Mouse (Mus musculus) MEL (cell line): ENCODE results near the gene Gm10024. TPM values are rescaled to one million over a fixed set of nuclear protein-coding genes. Genes with fewer than 3 reads are reported as not detected.

Source experiments
- DNase-seq: peaks from one replicate; pipeline ENCODE4 v3.0.0; 2011; ENCODE audit warnings: low read depth, low spot score
- H3K27ac ChIP-seq: 2 replicates; pipeline ENCODE4 v1.5.1; 2012; ENCODE audit warnings: low read depth, mild to moderate bottlenecking, control low read depth, low read length, moderate library complexity; ENCODE audit not compliant: control insufficient read depth
- H3K27me3 ChIP-seq, 2 experiments: fragments of 150-350 bp in 1 of 2; sonication (generic) in 1 of 2; 2 replicates each; pipeline ENCODE4 v1.6.1; 2012; ENCODE audit warnings: low read length in 2 of 2, mild to moderate bottlenecking in 2 of 2, improper control_type of control experiment in 1 of 2, moderate library complexity in 1 of 2; ENCODE audit not compliant: insufficient read depth in 2 of 2, control insufficient read depth in 1 of 2
- H3K36me3 ChIP-seq, 2 experiments: 2 replicates each; pipeline ENCODE4 v1.6.1; 2012 to 2014; ENCODE audit warnings: low read length in 2 of 2, improper control_type of control experiment in 1 of 2, inconsistent platforms in 1 of 2, mild to moderate bottlenecking in 1 of 2; ENCODE audit not compliant: insufficient read depth in 2 of 2, control insufficient read depth in 1 of 2
- H3K4me1 ChIP-seq, 2 experiments: fragments of 150-350 bp in 1 of 2; sonication (generic) in 1 of 2; 2 replicates each; pipeline ENCODE4 v1.6.1; 2012; ENCODE audit warnings: low read length in 2 of 2, improper control_type of control experiment in 1 of 2, mild to moderate bottlenecking in 1 of 2; ENCODE audit not compliant: insufficient read depth in 2 of 2, control insufficient read depth in 1 of 2
- H3K4me3 ChIP-seq, 2 experiments: fragments of 150-350 bp in 1 of 2; sonication (generic) in 1 of 2; 2 replicates each; pipeline ENCODE4 v1.5.1; 2012; ENCODE audit warnings: low read depth in 2 of 2, low read length in 2 of 2, mild to moderate bottlenecking in 2 of 2, moderate library complexity in 2 of 2, control low read depth in 1 of 2, improper control_type of control experiment in 1 of 2; ENCODE audit not compliant: control insufficient read depth in 1 of 2, insufficient read depth in 1 of 2
- H3K79me2 ChIP-seq: 2 replicates; pipeline ENCODE4 v1.6.1; 2012; ENCODE audit warnings: mild to moderate bottlenecking, low read length, moderate library complexity; ENCODE audit not compliant: control insufficient read depth, poor library complexity, insufficient read depth
- H3K9ac ChIP-seq: 2 replicates; pipeline ENCODE4 v1.6.1; 2012; ENCODE audit warnings: low read depth, mild to moderate bottlenecking, control low read depth, low read length, moderate library complexity; ENCODE audit not compliant: control insufficient read depth, poor library complexity, severe bottlenecking
- H3K9me3 ChIP-seq: fragments of 150-350 bp; sonication (generic); replicated peaks from 2 replicates; pipeline ENCODE4 v1.6.1; 2012; ENCODE audit warnings: mild to moderate bottlenecking, low read length, improper control_type of control experiment, moderate library complexity; ENCODE audit not compliant: insufficient read depth
- BHLHE40 ChIP-seq: IDR thresholded peaks from 2 replicates; pipeline ENCODE4 v1.6.1; 2012; ENCODE audit warnings: low read depth, mild to moderate bottlenecking, inconsistent platforms, low read length, improper control_type of control experiment, borderline replicate concordance
- CHD1 ChIP-seq: IDR thresholded peaks from 2 replicates; pipeline ENCODE4 v1.6.1; 2012; ENCODE audit warnings: low read depth, mild to moderate bottlenecking, inconsistent platforms, low read length, improper control_type of control experiment
- CHD2 ChIP-seq: IDR thresholded peaks from 2 replicates; pipeline ENCODE4 v1.6.1; 2011; ENCODE audit warnings: low read length, improper control_type of control experiment
- CTCF ChIP-seq, 3 experiments: IDR thresholded peaks in 2 of 3; conservative IDR thresholded peaks in 1 of 3; 2 replicates each; pipeline ENCODE4 v1.5.1; 2011 to 2012; ENCODE audit warnings: low read length in 3 of 3, low read depth in 2 of 3, mild to moderate bottlenecking in 2 of 3, improper control_type of control experiment in 1 of 3, inconsistent platforms in 1 of 3, mixed read lengths in 1 of 3, moderate library complexity in 1 of 3; ENCODE audit not compliant: control insufficient read depth in 1 of 3, insufficient read depth in 1 of 3, poor library complexity in 1 of 3, severe bottlenecking in 1 of 3
- E2F4 ChIP-seq: IDR thresholded peaks from 2 replicates; pipeline ENCODE4 v1.6.1; 2011; ENCODE audit warnings: low read depth, low read length, improper control_type of control experiment, borderline replicate concordance
- ELF1 ChIP-seq: IDR thresholded peaks from 2 replicates; pipeline ENCODE4 v1.6.1; 2014; ENCODE audit warnings: low read depth, mild to moderate bottlenecking, inconsistent platforms, low read length, improper control_type of control experiment, moderate library complexity
- GATA1 ChIP-seq: IDR thresholded peaks from 2 replicates; pipeline ENCODE4 v1.6.1; 2011; ENCODE audit warnings: low read depth, low read length, improper control_type of control experiment
- HCFC1 ChIP-seq: IDR thresholded peaks from 2 replicates; pipeline ENCODE4 v1.6.1; 2012; ENCODE audit warnings: low read depth, mild to moderate bottlenecking, inconsistent platforms, low read length, improper control_type of control experiment, moderate library complexity
- JUND ChIP-seq: IDR thresholded peaks from 2 replicates; pipeline ENCODE4 v1.6.1; 2011; ENCODE audit warnings: low read depth, mild to moderate bottlenecking, improper control_type of control experiment, low read length
- KAT2A ChIP-seq: conservative IDR thresholded peaks from 2 replicates; pipeline ENCODE4 v1.6.1; 2012; ENCODE audit warnings: low read depth, low read length, improper control_type of control experiment, inconsistent platforms
- MAFK ChIP-seq: IDR thresholded peaks from 2 replicates; pipeline ENCODE4 v1.6.1; 2011; ENCODE audit warnings: low read depth, mild to moderate bottlenecking, low read length, improper control_type of control experiment, borderline replicate concordance
- MAX ChIP-seq: IDR thresholded peaks from 2 replicates; pipeline ENCODE4 v1.6.1; 2011; ENCODE audit warnings: low read length, improper control_type of control experiment
- MEF2A ChIP-seq: IDR thresholded peaks from 2 replicates; pipeline ENCODE4 v1.6.1; 2014; ENCODE audit warnings: low read depth, mild to moderate bottlenecking, inconsistent platforms, low read length, improper control_type of control experiment; ENCODE audit not compliant: poor library complexity, insufficient replicate concordance, severe bottlenecking; ENCODE audit errors: extremely low read depth
- MXI1 ChIP-seq: IDR thresholded peaks from 2 replicates; pipeline ENCODE4 v1.6.1; 2011; ENCODE audit warnings: mild to moderate bottlenecking, low read depth, low read length, improper control_type of control experiment
- MYB ChIP-seq: IDR thresholded peaks from 2 replicates; pipeline ENCODE4 v1.6.1; 2011; ENCODE audit warnings: mild to moderate bottlenecking, low read depth, low read length, improper control_type of control experiment
- NELFE ChIP-seq: IDR thresholded peaks from 2 replicates; pipeline ENCODE4 v1.6.1; 2011; ENCODE audit warnings: low read depth, low read length, improper control_type of control experiment
- NRF1 ChIP-seq: IDR thresholded peaks from 2 replicates; pipeline ENCODE4 v1.6.1; 2014; ENCODE audit warnings: low read depth, mild to moderate bottlenecking, inconsistent platforms, low read length, improper control_type of control experiment, moderate library complexity; ENCODE audit not compliant: poor library complexity, insufficient read depth, severe bottlenecking
- POLR2AphosphoS2 ChIP-seq: IDR thresholded peaks from 2 replicates; pipeline ENCODE4 v1.6.1; 2011; ENCODE audit warnings: low read length, improper control_type of control experiment
- POLR2AphosphoS5 ChIP-seq: IDR thresholded peaks from 2 replicates; pipeline ENCODE4 v1.6.1; 2012; ENCODE audit warnings: low read depth, borderline replicate concordance, mild to moderate bottlenecking, inconsistent platforms, low read length, moderate library complexity, mixed read lengths
- RAD21 ChIP-seq: IDR thresholded peaks from 2 replicates; pipeline ENCODE4 v1.6.1; 2011; ENCODE audit warnings: mild to moderate bottlenecking, low read depth, low read length, improper control_type of control experiment
- RCOR1 ChIP-seq: IDR thresholded peaks from 2 replicates; pipeline ENCODE4 v1.6.1; 2012; ENCODE audit warnings: low read depth, mild to moderate bottlenecking, inconsistent platforms, low read length, improper control_type of control experiment
- SMC3 ChIP-seq: IDR thresholded peaks from 2 replicates; pipeline ENCODE4 v1.6.1; 2011; ENCODE audit warnings: low read depth, low read length, improper control_type of control experiment
- TAL1 ChIP-seq: IDR thresholded peaks from 2 replicates; pipeline ENCODE4 v1.6.1; 2012; ENCODE audit warnings: mild to moderate bottlenecking, inconsistent platforms, low read length, moderate library complexity, mixed read lengths
- TBP ChIP-seq: IDR thresholded peaks from 2 replicates; pipeline ENCODE4 v1.8.0; 2011; ENCODE audit warnings: low read depth, low read length, improper control_type of control experiment
- TCF12 ChIP-seq: IDR thresholded peaks from 2 replicates; pipeline ENCODE4 v1.6.1; 2014; ENCODE audit warnings: low read depth, mild to moderate bottlenecking, inconsistent platforms, low read length, improper control_type of control experiment, moderate library complexity
- UBTF ChIP-seq: IDR thresholded peaks from 2 replicates; pipeline ENCODE4 v1.6.1; 2012; ENCODE audit warnings: low read depth, mild to moderate bottlenecking, inconsistent platforms, low read length, improper control_type of control experiment, moderate library complexity, borderline replicate concordance; ENCODE audit not compliant: insufficient read depth
- USF1 ChIP-seq: IDR thresholded peaks from 2 replicates; pipeline ENCODE4 v1.6.1; 2014; ENCODE audit warnings: low read depth, mild to moderate bottlenecking, inconsistent platforms, low read length, improper control_type of control experiment, moderate library complexity
- USF2 ChIP-seq, 2 experiments: IDR thresholded peaks; 2 replicates each; pipeline ENCODE4 v1.6.1; 2011 to 2012; ENCODE audit warnings: improper control_type of control experiment in 2 of 2, low read length in 2 of 2, borderline replicate concordance in 1 of 2, inconsistent platforms in 1 of 2, low read depth in 1 of 2, mild to moderate bottlenecking in 1 of 2; ENCODE audit not compliant: insufficient read depth in 1 of 2
- ZC3H11A ChIP-seq: IDR thresholded peaks from 2 replicates; pipeline ENCODE4 v1.6.1; 2012; ENCODE audit warnings: low read depth, mild to moderate bottlenecking, inconsistent platforms, low read length, improper control_type of control experiment
- ZKSCAN1 ChIP-seq: IDR thresholded peaks from 2 replicates; pipeline ENCODE4 v1.6.1; 2012; ENCODE audit warnings: low read depth, mild to moderate bottlenecking, inconsistent platforms, low read length, improper control_type of control experiment, moderate library complexity
- ZMIZ1 ChIP-seq: IDR thresholded peaks from 2 replicates; pipeline ENCODE4 v1.6.1; 2012; ENCODE audit warnings: low read depth, mild to moderate bottlenecking, inconsistent platforms, low read length, improper control_type of control experiment, moderate library complexity
- polyA plus RNA-seq, 2 experiments: library from polyadenylated mRNA; stranded (reverse) in 1 of 2; unstranded in 1 of 2; fragments of >175 nt in 1 of 2; fragments of >200 nt in 1 of 2; gene quantifications; 2 replicates each; pipeline versions ENCODE4 v1.2.1 to v1.2.4; 2012; ENCODE audit warnings: low replicate concordance in 2 of 2, low read depth in 1 of 2; ENCODE audit not compliant: insufficient read length in 2 of 2, insufficient read depth in 1 of 2, missing spikeins in 1 of 2
- total RNA-seq: library from RNA; depleted of rRNA; stranded (reverse); fragments of 300-350 nt; gene quantifications from 2 replicates; pipeline ENCODE4 v1.2.3, GENCODE M21; 2012

Gene Gm10024
- total and polyA plus RNA-seq, 3 experiments: not detected

- TF ChIP-seq MAFK (no peak), MEF2A (no peak), CHD2 (no peak), RCOR1 (no peak), KAT2A (no peak), TCF12 (no peak), USF1 (no peak), JUND (no peak), CHD1 (no peak), POLR2AphosphoS2 (no peak), RAD21 (peak; percentile 26), MAX (no peak), USF2 (IDR thresholded peaks at IDR 0.05; ENCODE audit: borderline replicate concordance in 1 of 2, insufficient read depth in 1 of 2, low read depth in 1 of 2, low read length in 2 of 2) (no peak), POLR2AphosphoS5 (no peak), ELF1 (no peak), CTCF (IDR thresholded peaks at IDR 0.05 in 2 of 3, conservative IDR thresholded peaks at IDR 0.05 in 1 of 3; ENCODE audit: control insufficient read depth in 1 of 3, insufficient read depth in 1 of 3, low read depth in 2 of 3, low read length in 3 of 3, poor library complexity in 1 of 3, severe bottlenecking in 1 of 3) (peak; percentile 74 to 91 (median 88)), NRF1 (no peak), MYB (no peak), SMC3 (peak; percentile 62), TBP (no peak), ZC3H11A (peak; percentile 17), ZKSCAN1 (no peak), MXI1 (no peak), UBTF (no peak), TAL1 (no peak), NELFE (no peak), E2F4 (no peak), BHLHE40 (no peak), GATA1 (no peak), ZMIZ1 (no peak), HCFC1 (no peak)
- no peak overlapping the region for H3K27ac ChIP-seq
- H3K9ac ChIP-seq: no peak overlapping the region
- no peaks in the 10 kb centered on the region for H3K4me1 ChIP-seq
- DNase-seq: peak; percentile 51
- peaks cover 5 to 10% of the 10 kb centered on the region in 2 experiments for H3K27me3 ChIP-seq
- no peaks in the 10 kb centered on the region for H3K79me2 ChIP-seq
- H3K36me3 ChIP-seq: no peaks in the 10 kb centered on the region
- H3K9me3 ChIP-seq: no peaks in the 10 kb centered on the region
- no peak overlapping the region for H3K4me3 ChIP-seq
Measured at GRCm38 (mm10) chr10:77729241-77729640, 18.0 kb downstream of the Gm10024 start.
